In the genomic region with DNA sequence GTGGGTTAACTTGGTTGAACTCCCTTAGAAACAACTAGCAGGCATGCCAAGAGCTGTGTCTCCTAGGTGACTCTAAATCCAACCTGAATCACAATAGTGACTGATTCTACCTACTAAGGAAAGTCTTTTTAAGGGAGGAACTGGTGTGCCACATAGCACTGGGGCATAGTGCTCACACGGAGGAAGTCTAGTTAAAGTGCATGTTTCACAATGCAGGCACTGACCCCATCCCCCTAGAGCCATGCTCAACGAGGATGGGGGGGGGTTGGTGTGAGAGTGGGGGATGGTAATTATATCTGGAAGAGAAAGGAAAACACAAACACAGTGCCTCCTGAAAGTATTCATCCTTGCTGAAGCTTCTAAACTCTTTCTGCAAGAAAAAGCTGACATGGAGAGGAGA, we compare ENCODE assay signal across 21 mouse cellular contexts.
DNase-seq lines count a peak whose midpoint lies in the region; ATAC-seq lines count a peak whose summit lies in the region.
"Had no signal": no experiment of that assay in that cellular context is flagged by ENCODE, and none has a peak within 500 bp of the region (broad histone marks: within the 10 kb centered on the region; RNA-seq: fewer than 3 reads in every experiment).

No protein-coding gene starts in this region.

- H3K27ac ChIP-seq in heart, embryonic 10.5 days = 0 out of 2 replicates have a peak overlapping the region, but pooled peaks have one; percentile 8
- no peak overlapping the region for H3K27ac ChIP-seq in midbrain, embryonic 11.5 days (ENCODE audit: low read depth, low read length)
- no peak overlapping the region for H3K27ac ChIP-seq in midbrain, embryonic 13.5 days
- 0 out of 2 replicates have a peak overlapping the region, but pooled peaks have one; percentile 1 for H3K27ac ChIP-seq in intestine, embryonic 16.5 days (ENCODE audit: low read length)
- H3K27ac ChIP-seq: forebrain, embryonic 13.5 days had no signal

- H3K9me3 ChIP-seq in heart, embryonic 10.5 days = no peaks in the 10 kb centered on the region
- H3K9me3 ChIP-seq in midbrain, embryonic 11.5 days (ENCODE audit: control insufficient read depth, low read length) = no peaks in the 10 kb centered on the region
- no peaks in the 10 kb centered on the region for H3K9me3 ChIP-seq in midbrain, embryonic 13.5 days
- no peaks in the 10 kb centered on the region for H3K9me3 ChIP-seq in intestine, embryonic 16.5 days (ENCODE audit: control insufficient read depth, low read length)
- H3K9me3 ChIP-seq: embryonic facial prominence, embryonic 15.5 days; forebrain, embryonic 13.5 days had no signal

- ATAC-seq in midbrain, embryonic 11.5 days (ENCODE audit: low FRiP score) = peak; percentile 43; the same call in 1 of the 2 replicates
- ATAC-seq in midbrain, embryonic 13.5 days = no peak
- ATAC-seq in intestine, embryonic 16.5 days = no peak
- ATAC-seq in megakaryocyte progenitor cell, adult 5-6 weeks (replicated peaks; ENCODE audit: poor library complexity) = peak; percentile 44
- ATAC-seq: forebrain, embryonic 13.5 days; lung, postnatal 0 days had no signal

- no peak overlapping the region for H3K9ac ChIP-seq in midbrain, embryonic 11.5 days (ENCODE audit: low read length)
- H3K9ac ChIP-seq in midbrain, embryonic 13.5 days (replicated peaks) = no peak overlapping the region
- no peak overlapping the region for H3K9ac ChIP-seq in intestine, embryonic 16.5 days (ENCODE audit: low read depth, low read length)
- H3K9ac ChIP-seq: embryonic facial prominence, embryonic 15.5 days; forebrain, embryonic 13.5 days had no signal

- peaks cover 10% of the 10 kb centered on the region for H3K36me3 ChIP-seq in heart, embryonic 10.5 days
- H3K36me3 ChIP-seq in midbrain, embryonic 11.5 days (ENCODE audit: control insufficient read depth, insufficient read depth, low read length) = no peaks in the 10 kb centered on the region
- H3K36me3 ChIP-seq in midbrain, embryonic 13.5 days = peaks cover 43% of the 10 kb centered on the region
- H3K36me3 ChIP-seq in intestine, embryonic 16.5 days (ENCODE audit: control insufficient read depth, insufficient read depth, low read length) = no peaks in the 10 kb centered on the region

- H3K4me3 ChIP-seq in heart, embryonic 10.5 days = no peak overlapping the region
- no peak overlapping the region for H3K4me3 ChIP-seq in midbrain, embryonic 11.5 days (ENCODE audit: low read depth, low read length)
- no peak overlapping the region for H3K4me3 ChIP-seq in midbrain, embryonic 13.5 days (replicated peaks)
- H3K4me3 ChIP-seq in intestine, embryonic 16.5 days (ENCODE audit: low read length) = no peak overlapping the region
- H3K4me3 ChIP-seq: embryonic facial prominence, embryonic 15.5 days; forebrain, embryonic 13.5 days had no signal

- H3K4me2 ChIP-seq in midbrain, embryonic 11.5 days = no peak overlapping the region
- no peak overlapping the region for H3K4me2 ChIP-seq in midbrain, embryonic 13.5 days (replicated peaks)
- H3K4me2 ChIP-seq in intestine, embryonic 16.5 days (ENCODE audit: low read depth, low read length) = no peak overlapping the region
- H3K4me2 ChIP-seq: embryonic facial prominence, embryonic 15.5 days; forebrain, embryonic 13.5 days; heart, embryonic 11.5 days had no signal

- peaks cover 27% of the 10 kb centered on the region for H3K4me1 ChIP-seq in heart, embryonic 10.5 days
- peaks cover 12% of the 10 kb centered on the region for H3K4me1 ChIP-seq in midbrain, embryonic 11.5 days (ENCODE audit: control insufficient read depth, insufficient read depth, low read length)
- H3K4me1 ChIP-seq in midbrain, embryonic 13.5 days (replicated peaks) = peaks cover 21% of the 10 kb centered on the region
- peaks cover 14% of the 10 kb centered on the region for H3K4me1 ChIP-seq in intestine, embryonic 16.5 days (ENCODE audit: control insufficient read depth, insufficient read depth, low read length)

- 41% methylated on average over 2 of the region's 2 CpGs for WGBS in heart, embryonic 10.5 days
- WGBS in midbrain, embryonic 11.5 days = 42% methylated on average over 2 of the region's 2 CpGs
- 34% methylated on average over 2 of the region's 2 CpGs for WGBS in midbrain, embryonic 13.5 days
- WGBS in intestine, embryonic 16.5 days = 40% methylated on average over 2 of the region's 2 CpGs

- no peak for DNase-seq in heart, embryonic 10.5 days (ENCODE audit: low spot score)
- DNase-seq in heart, postnatal 14 days = no peak
- DNase-seq in midbrain, embryonic 11.5 days (ENCODE audit: low spot score, missing footprints) = peak; percentile 77
- no peak for DNase-seq in adrenal gland, postnatal 14 days
- DNase-seq in thymus, postnatal 10 days (ENCODE audit: low spot score in 2 of 2) = no peak
- DNase-seq: adrenal gland, postnatal 25 days; cerebellum, adult 8-10 months; gastrocnemius, postnatal 36 days; kidney, adult 11 months; kidney, postnatal 14 days; layer of hippocampus, adult 9-11 months; right cerebral cortex, postnatal 4 days; thymus, adult 2 months had no signal

- intact Hi-C loops in heart, postnatal 14 days (cut with DNase I) = no loop called here

- no peaks in the 10 kb centered on the region for H3K27me3 ChIP-seq in heart, embryonic 10.5 days (ENCODE audit: insufficient read depth, poor library complexity, severe bottlenecking)
- no peaks in the 10 kb centered on the region for H3K27me3 ChIP-seq in midbrain, embryonic 11.5 days (ENCODE audit: control insufficient read depth, insufficient read depth, low read length)
- H3K27me3 ChIP-seq in midbrain, embryonic 13.5 days = no peaks in the 10 kb centered on the region
- no peaks in the 10 kb centered on the region for H3K27me3 ChIP-seq in intestine, embryonic 16.5 days (replicated peaks; ENCODE audit: control insufficient read depth, insufficient read depth, low read length)
- H3K27me3 ChIP-seq: CH12.LX; embryonic facial prominence, embryonic 15.5 days; forebrain, embryonic 13.5 days had no signal

Comparison
In these comparisons a context has a peak if more than half of its experiments do, and no peak if none do; other contexts are left out.
1. ATAC-seq: peak in midbrain, embryonic 11.5 days (single experiment) and megakaryocyte progenitor cell, adult 5-6 weeks (single experiment); none in midbrain, embryonic 13.5 days (single experiment) and intestine, embryonic 16.5 days (single experiment).
2. H3K27ac ChIP-seq: peak in heart, embryonic 10.5 days (single experiment) and intestine, embryonic 16.5 days (single experiment); none in midbrain, embryonic 11.5 days (single experiment) and midbrain, embryonic 13.5 days (single experiment).